Mouse (Mus musculus): ENCODE measurements around the gene Mef2c.

- TF ChIP-seq CTCF (IDR thresholded peaks at IDR 0.05; ENCODE audit: extremely low read depth, insufficient read depth, low read length): no peak
- no peak for TF ChIP-seq POLR2A (IDR thresholded peaks at IDR 0.05; ENCODE audit: extremely low read depth, insufficient read depth, low read length)
Measured at GRCm38 (mm10) chr13:83661166-83661565, 157.3 kb downstream of the Mef2c start.
